Mouse (Mus musculus) liver, postnatal 0 days (tissue): ENCODE data around the gene C87499.

ENCODE experiments used
- CTCF ChIP-seq: sonication (generic); IDR thresholded peaks from 2 replicates; pipeline ENCODE4 v1.5.1; 2016; ENCODE audit warnings: antibody characterized with exemption, low read depth
- EP300 ChIP-seq: IDR thresholded peaks from 2 replicates; pipeline ENCODE4 v1.6.1; 2016; ENCODE audit warnings: antibody characterized with exemption, low read depth, mild to moderate bottlenecking

DNA sequence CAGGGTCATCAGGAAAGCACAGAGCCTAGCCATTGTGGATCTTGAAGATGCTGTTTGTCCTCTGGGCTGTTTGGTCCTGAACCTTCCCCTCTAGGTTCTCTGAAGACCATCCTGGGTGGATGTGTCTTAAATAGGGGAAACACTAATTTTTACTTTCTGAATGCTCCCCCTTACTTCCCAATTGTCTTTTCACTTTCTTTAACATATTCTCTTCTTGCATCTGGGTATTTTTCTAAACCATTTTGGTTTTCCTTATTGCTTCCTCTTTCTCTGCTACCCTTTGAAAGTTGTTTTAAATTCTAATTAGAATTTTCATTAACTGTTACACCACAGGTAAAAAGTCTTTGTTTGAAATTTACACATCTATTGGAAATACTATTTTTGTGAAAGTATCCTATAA, 30.9 kb downstream of the C87499 start, which contains the start of gene Ifna12:
- TF ChIP-seq CTCF (no peak), EP300 (no peak)
